Mouse (Mus musculus) embryo, embryonic 11 days (tissue): ENCODE measurements around the gene Cops2.

Experiments
- DNase-seq: peaks from one replicate; pipeline ENCODE4 v3.0.0-alpha.2; 2015

The Cops2 gene

DNA sequence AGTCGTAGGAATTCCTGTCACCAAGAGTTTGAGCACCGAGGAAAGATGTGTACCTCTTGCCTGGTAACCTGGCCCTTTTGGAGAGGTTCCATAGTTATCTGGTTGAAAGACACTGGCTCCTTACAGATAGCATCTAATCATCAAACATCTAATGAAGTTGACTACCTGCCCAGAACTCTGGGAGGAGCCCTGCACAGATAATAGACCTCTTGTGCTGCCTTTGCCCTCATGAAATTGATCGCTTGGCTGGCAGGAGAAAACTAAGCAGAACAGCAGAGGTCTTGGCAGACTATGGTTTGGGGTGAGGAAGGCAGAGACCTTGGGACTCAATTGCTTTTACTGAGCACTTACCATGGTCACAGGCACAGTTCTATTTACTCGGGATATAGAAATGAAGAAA, 38.5 kb downstream of the Cops2 start:
- no peak for DNase-seq

DNA sequence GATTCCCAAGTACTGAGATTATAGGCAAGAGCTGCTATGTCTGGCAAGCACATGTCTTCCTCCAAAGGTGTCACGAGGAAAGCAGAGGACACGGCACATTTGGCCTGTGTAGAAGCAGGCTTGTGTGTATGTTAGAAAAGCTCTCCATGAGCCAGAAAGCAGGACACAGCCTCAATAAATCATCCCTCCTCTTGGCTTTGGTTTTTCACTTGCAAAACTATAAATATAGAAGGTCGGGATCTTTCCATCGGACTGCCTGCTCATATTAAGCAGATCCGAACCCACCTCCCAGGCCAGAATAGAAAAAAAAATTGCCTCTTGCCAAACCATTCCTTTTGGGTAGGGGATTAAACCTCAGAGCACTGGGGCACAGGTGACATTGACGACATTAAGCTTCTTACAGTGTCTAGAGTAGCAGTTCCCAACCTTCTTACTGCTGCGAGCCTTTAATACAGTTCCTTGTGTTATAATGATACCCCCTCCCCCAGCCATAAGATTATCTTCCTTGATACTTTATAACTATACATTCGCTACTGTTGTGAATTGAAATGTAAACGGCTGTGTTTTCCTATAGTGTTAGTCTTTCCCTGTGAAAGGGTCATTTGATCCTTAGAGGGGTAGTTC, 44.9 kb downstream of the Cops2 start:
- no peak for DNase-seq

DNA sequence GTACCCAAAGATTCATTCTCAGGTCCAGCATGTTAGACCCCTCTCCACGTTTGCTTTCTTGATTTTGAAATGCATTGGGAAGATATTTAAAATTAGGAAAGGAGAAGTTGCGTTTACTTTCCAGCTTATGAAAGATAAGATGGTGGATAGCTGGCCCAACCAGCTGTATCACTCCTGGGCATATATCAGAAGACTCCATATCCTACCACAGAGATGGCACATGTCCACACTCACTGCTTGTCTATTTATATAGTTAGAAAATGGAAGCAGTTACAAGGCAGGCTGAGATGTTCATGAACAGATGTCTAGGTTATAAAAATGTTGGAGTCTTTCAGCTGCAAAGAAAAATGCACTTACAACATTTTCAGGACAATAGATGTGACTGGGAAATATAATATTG, 47.6 kb downstream of the Cops2 start:
- DNase-seq, result no peak

DNA sequence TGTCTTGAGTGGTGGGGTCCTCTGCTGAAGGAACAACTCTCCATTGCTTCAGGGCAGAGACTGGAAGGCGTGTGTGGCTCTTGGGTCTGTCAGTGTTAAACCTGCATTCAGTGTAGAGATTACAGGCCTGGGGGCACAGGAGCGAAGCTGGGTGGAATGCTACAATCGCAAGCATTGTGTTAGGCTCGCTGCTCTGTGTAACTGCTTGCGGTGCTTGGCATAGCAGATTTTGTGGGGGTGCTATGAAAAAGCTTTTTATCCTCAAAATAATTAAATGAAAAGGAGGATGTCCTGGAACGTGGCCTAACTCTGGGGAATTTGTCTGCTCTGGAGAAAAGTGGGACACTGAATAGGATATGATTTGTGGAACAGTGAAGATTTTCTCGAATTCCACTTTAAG, 49.4 kb downstream of the Cops2 start:
- peak; percentile 25 for DNase-seq

DNA sequence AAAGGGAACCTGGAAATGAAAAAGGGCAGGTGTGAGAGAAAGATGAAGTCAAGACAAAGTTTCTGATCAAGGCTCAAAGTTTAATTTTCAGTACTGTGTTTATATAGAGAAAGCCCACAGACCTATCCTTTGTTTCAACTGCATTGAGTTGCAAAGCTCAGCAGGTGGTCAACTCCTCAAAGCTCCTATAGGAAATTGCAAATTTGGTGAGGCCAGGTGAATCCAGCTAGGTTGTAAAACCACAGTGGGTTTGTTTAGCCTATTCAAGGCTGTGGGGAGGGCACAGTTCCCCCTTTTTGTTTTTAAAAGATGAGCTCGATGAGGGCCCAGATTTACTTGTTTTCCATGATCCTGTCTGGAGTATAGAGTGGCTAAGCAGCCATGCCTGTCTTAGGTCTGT, 53.1 kb downstream of the Cops2 start:
- DNase-seq, result no peak

DNA sequence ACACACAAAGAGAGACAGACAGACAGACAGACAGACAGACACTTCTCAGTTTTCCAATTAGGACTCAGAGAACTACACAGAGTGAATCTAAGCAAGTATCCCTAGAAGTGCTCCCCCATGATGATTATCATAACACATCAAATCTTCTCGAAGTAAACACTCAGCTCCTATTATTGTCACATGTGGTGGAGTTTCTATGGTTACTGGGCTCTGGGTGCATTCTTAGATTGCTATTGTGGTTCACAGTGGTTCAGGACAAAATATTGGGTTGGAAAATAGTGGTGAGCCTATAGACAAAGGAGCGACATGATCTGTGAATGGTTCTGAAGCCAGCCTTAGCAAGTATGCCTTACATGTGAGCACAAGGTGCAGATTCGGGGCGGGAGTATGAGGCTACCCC, 57.0 kb downstream of the Cops2 start:
- no peak for DNase-seq

DNA sequence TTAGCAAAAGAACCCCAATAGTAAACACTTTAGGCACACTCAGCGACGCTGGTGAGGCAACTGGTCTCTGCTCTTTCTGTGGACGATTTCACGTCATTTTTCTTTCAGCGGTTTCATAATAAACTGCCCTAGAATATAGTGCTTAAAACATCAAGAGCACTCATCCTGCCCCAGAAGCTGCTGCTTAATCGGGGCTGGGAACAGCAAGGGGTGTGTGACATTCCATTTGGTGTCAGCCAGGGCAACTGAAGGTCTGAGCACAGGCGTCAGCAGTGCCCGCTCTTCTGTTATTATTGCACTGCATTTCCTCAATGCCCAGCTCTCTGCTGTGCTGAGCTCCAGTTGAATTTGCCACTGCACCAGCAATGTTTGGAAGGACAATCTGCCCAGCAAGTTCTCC, 57.9 kb downstream of the Cops2 start:
- no peak for DNase-seq

DNA sequence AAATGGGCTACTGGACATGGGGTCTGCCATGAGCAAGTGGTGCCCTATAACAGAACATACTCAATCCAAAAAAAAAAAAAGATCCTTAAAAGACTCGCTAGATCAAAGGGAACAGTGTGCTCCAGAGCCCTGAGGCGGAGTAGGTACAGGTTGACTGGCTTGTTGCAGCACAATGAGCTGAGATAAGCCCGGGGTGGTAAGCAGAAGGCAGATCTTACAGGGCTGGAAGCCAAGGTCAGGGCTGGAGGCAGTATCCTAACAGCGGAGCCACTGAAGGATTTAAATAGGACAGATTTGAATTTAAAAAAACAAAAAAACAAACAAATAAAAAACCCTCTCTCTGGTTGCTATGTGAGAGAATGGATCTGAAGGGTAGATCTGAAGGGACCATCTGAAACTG, 58.5 kb downstream of the Cops2 start:
- DNase-seq, result no peak

DNA sequence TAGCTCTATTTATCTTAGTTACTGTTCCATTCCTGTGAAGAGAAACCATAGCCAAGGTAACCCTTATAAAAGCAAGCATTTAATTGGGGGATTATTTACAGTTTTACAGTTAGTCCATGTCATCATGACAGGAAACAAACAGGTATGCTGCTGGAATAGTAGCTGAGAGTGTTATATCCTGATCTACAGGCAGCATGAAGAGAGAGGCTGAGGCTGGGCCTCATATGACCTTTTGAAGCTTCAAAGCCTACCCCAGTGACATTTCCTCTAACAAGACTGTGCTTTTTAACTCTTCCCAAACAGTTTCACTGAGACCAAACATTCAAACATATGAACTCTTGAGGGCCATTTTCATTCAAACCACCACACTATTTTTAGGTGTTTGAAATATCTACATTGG, 61.1 kb downstream of the Cops2 start:
- DNase-seq, result no peak

DNA sequence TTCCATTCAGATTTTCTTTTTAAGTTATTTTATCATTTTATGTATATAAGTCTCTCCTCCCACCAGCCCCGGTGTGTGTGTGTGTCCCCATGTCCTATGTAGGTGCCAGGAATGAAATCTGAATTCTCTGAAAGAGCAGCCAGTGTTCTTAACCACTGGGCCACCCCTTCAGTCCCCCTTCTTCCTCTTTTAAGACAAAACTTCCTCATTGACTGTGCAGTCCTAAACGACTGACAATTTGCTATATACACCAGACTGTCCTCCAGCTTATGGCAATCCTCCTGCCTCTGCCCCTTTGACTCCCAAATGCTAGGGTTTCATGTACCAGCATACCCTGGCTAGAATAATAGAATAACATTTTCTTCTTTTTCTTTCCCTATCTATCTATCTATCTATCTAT, 63.8 kb downstream of the Cops2 start:
- DNase-seq, result no peak

DNA sequence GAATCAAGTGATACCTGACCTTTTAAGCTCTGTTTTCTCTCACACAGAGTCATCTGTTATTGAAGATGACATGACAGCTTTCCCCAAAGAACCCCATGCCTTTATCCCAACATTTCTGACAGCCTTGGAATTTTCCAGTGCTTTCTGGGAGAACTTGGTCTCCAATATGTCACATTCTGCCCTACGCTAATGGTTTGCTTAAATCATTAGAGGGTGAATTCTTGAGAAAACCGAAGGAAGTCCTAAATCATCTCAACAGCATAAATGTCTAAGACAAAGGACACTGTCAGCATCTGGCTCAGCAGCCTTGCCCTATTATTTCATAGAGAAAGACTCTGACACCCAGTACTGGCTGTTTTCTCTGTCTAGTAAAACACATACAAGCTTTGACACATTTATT, 64.8 kb downstream of the Cops2 start:
- DNase-seq, result peak; percentile 15

DNA sequence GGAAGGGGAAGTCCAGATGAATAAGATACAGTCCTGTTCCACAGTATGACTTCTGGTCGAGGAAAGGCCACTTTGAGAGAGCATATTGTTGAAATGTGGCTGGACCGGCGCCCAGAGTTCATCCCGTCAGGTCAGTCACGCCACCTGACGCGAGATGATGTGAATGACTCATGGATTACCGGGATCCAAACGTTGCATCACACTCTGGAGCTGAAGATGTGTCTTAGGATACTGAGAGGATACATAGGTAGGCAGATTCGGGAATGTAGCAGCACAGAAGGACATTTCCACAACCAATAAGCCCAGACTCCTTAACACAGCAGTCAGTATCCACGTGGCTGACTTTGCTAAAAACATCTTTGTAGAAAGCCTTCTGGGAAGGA, 66.1 kb downstream of the Cops2 start:
- no peak for DNase-seq

DNA sequence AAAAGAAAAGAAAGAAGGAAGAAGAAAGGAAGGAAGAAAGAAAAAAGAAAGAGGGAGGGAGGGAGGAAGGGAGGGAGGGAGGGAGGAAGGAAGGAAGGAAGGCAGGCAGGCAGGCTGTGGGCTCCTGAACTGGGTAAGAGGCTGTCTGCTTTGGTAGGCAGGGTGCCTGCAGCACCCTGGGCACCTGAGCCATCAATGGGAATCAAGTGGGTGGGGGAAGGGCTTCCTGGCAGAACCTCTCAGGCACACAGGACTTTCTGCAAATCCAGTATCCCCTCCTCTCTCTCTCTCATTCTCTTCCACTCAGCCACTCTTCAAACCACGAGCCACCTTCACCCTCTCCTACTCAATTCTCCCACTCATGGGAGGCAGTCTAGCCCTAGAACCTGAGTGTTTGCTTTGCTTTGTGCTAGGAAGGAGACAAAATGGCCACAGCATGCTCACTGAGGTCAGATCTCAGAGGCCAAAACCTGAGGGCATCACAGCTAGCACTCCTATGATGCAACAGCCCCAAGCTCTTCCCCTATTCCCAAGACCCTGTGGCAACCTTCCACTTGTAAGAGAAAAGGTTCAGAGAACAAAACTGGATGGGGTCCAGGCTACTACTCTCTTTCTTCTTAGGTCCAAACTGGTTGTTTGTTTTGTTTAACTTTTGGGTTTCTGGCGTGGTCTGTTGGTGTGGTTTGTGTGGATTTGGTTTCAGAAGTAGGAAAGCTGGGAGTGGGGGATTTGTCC, 66.6 kb downstream of the Cops2 start:
- no peak for DNase-seq

DNA sequence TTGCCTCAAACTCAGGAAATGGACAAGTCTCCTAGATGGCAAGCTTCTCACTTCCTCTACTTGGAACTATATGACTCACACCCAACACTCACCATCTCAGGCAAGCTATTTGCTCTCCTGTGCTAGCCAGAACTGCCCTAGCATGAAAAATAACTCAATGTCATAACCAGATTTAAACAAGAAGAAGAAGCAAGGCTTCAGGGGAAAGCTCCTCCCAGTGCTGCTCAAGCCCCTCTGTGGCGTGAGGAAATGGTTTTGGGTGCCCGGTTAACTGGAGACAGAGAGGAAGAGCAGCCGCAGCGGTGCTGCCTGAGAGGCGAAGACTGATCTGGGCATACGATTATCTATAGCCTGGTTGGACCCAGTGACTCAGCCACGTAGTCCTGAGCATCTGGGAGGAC, 67.5 kb downstream of the Cops2 start:
- DNase-seq, result no peak

DNA sequence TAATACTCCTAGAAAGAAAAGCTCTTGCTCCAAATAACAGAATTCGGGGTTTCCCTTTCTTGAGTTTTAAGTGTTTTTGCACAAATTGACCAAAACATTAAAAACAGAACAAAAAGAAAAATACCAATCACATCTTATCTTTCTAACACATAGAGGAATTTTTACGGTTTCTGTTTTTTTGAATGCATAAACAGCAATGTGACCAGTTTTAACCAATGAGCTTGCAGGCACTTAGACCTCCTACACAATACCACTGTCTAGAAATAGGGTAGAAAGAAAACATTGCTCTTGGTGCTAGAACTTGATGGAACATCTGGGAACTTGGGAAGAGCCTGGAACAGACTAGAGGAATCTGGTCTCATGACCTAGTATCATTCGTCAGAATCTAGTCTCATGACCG, 68.7 kb downstream of the Cops2 start:
- DNase-seq, result no peak

DNA sequence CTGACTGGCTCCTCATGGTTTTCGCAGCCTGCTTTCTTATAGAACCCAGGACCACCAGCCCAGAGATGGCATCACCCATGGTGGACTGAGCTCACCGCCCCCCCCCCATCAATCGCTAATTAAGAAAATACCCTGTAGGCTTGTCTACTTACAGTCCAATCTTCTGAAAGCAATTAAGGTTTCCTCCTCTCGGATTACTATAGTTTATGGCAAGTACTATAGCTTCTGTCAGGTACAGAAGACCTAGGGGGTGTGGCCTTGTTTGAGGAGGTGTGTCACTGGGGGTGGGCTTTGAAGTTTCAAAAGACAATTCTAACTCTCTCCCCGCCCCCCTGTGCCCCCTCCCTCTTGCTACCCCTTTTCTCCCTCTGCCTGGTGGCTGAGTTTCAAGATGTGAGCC, 69.7 kb downstream of the Cops2 start:
- no peak for DNase-seq

DNA sequence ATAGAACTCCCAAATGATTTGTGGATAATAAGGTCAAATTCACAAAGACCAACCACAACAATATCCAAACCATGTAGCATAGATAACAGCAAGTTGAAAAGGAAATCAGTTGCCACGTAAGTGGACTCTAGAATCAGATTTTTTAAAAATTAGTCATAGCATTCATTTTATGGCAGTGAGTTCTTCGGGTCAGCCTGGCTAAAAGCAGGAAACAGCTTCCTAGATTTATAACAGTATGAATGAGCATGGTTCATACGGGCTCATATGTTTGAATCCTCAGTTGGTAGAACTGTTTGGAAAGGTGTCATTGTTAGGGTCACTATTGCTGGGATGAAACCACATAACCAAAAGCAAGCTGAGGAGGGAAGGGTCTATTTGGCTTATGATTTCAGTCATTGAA, 70.2 kb downstream of the Cops2 start:
- no peak for DNase-seq

DNA sequence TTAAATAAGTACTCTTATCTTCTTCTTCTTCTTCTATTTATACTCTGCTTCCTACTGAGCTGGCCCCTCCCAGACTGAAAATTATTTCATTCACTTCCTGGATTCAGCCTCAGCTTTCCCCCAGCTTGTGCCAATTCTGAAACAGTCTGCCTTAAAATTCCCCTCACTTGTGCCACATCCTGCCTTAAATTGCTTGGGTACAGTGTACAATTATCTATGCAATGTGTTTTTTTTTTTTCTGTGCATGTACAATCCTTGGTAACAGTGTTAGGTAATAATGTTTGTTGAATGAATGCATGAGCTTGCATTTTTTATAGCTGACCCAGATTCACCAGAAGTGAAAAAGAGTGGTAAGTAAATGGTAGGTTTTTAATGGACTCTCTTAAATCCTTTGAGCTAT, 70.6 kb downstream of the Cops2 start:
- DNase-seq, result no peak

DNA sequence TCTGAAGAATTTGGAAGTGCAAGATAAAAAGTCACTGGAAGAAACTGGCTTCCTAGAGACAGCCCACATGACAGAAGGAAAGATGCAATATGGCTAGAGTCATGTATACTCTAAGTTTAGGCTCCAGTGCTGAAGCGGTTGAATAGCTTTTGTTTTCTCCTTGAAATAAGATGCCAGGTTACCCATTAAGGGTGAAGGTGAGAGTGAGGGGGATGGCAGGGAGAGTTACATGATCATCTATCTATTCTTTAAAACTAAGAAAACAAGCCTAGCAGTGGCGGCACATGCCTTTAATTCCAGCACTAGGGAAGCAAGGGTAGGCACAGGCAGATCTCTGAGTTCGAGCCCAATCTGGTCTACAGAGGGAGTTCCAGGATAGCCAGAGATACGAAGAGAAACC, 73.9 kb downstream of the Cops2 start:
- no peak for DNase-seq

DNA sequence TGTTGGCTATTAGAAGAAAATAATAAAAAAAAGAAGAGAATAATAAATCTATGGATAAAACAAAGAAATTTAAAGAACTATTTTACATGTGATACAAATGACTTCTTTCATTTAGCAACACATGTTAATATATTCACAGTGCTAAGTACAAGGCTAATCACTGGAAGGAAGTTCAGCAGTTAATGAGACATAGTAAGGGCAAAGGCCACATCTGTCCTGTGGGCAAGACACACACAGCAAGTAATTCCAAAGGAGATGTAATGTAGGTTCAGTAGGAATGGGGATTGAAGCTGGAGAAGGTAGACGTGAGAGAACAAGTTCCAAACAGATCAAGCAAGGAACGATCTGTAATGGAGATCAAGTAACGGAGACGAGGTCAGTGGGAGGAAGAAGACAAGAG, 74.5 kb downstream of the Cops2 start:
- DNase-seq, result no peak

DNA sequence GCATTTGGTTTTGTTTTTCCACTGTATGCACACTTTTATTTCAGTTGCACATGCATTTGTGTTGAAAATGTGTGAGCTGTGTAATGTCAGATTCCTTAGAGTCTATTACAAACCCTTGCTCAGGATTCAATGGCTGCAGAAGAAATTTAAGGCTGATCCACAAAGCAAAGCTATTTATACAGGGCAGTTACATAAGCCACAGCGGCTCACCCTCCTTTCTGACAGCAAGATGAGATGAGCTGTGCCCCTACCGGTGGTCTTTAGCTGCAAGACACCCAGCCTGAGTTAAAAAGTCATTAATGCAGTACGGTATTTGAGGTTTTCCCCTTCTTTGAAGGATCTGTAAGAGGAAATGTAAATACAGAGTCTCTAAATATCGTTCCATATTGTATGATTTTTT, 75.1 kb downstream of the Cops2 start:
- no peak for DNase-seq

DNA sequence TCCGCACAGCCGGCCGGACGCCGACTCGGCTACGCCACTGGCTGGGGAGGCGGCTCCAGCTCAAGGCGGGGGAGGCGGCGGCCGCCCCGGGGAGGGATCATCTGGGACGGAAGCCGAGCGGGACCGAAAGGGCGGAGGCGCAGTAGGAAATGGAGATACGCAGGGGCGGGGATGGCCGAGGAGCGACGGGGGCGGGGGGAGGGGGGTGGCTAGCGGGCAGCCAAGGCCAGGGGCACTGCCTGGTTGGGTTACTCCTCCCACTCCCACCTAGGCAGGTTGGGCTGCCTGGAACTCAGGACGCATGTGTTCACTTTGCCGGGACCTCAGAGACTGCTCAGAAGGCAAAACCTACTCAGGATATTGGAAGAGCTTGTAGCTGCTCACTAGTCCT, 76.2 kb downstream of the Cops2 start, which contains the start of gene Secisbp2l:
Gene Secisbp2l, minus strand, starts transcription at position 152 of the 391 bp plus-strand sequence.
- peak; percentile 92 for DNase-seq

DNA sequence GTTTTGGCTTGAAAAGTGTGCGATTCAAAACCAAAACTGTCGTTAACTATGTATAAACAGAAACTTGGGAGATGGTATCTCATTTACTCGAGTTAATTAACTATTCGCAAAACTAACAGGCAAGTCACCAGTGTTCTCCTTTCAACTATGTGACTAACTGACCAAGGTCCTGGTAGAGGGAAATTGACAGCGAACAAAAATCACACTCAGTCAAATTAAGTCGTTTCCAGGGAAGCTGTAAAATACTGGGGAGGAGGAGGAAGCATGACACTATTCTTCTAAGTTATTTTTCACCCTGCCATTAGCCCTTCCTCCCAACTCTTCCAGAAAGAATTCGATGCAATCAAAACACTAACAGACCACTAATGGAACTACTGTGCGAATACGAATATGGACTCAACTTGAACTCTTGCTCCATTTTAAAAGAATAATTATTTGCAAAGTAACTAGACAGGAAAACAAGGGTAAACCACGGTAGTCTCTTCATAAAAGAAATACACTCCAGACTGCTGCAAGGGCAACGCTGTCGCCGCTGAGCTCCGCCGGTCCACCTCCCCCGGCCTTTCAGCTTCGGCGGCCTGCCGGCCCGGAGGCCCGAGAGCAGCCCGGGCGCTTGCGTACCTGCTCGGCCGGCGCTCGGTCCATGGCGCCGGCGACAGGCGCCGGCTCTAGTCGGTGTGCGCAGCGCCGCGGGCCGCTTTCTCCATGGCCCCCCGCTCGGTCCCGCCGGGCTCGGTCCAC, 76.8 kb downstream of the Cops2 start:
- DNase-seq, result no peak

DNA sequence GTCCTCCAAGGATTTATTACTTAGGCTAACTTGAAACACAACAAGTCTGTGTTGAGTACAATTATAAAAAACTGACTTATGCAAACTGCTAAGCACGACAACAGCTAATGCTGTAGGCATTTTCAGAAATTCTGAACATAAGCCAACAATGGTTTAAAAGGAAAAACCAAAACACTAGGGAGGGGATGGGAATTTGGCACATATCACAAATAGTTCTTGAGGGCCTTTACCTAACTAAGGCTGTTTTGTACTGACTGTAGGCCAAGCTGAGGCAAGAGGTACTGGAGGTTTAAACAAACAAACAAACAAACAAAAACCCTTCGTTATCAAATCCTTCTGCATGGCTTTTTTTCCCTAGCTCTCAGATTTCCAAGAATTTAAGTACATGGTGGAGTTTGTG, 77.9 kb downstream of the Cops2 start:
- DNase-seq, result no peak
